Mouse (Mus musculus) forebrain, embryonic 14.5 days (tissue): Measurements from ENCODE around the gene Ncs1. TPM values are rescaled to one million over a fixed set of nuclear protein-coding genes. Genes with fewer than 3 reads are reported as not detected.

Source experiments
- polyA plus RNA-seq: library from polyadenylated mRNA; unstranded; fragments of >200 nt; fragmentation: Nextera tagmentation; extraction: Ambion mirVana; gene quantifications from 2 replicates; pipeline ENCODE4 v1.2.1, GENCODE M21; 2014

The Ncs1 gene
- polyA plus RNA-seq, 1 experiment from 2014 or later = 95.2 TPM

Other genes starting within 250 kb of the Ncs1 start
- 7.9 and 12.3 TPM in 2 replicates for gene Fnbp1, start 103.8 kb upstream of the Ncs1 start, polyA plus RNA-seq
- 26.8 and 28.3 TPM in 2 replicates for gene Gpr107, start 93.5 kb upstream of the Ncs1 start, polyA plus RNA-seq
- gene Hmcn2, start 68.6 kb downstream of the Ncs1 start, polyA plus RNA-seq = 0.17 and 0.27 TPM in 2 replicates
- 6.3 and 6.9 TPM in 2 replicates for gene Ass1, start 224.4 kb downstream of the Ncs1 start, polyA plus RNA-seq